ENCODE assay signal across 9 mouse cellular contexts in the genomic region with DNA sequence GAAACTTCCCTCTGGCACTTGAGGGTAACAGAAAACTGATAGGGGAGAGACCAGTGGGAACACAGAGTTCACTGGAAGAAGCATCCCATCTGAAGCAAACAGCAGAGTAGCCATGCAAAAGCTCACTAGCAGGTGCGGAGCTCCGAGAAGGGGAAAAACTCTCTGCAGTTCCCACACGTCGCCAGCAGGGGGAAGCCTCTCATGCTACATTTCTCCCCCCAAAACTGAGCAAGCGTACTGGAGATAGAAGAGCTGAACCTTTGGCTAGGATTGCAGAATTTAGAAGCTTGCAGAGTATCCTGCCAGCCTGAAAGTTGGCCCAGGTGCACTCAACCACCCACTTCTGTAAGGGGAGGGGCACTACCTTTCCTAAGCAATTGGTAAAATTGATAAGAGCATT. TPM values are rescaled to one million over a fixed set of nuclear protein-coding genes. Genes with fewer than 3 reads are reported as not detected.
DNase-seq lines count a peak whose midpoint lies in the region; ATAC-seq and TF ChIP-seq lines count a peak whose summit lies in the region.
"Had no signal": no experiment of that assay in that cellular context is flagged by ENCODE, and none has a peak within 500 bp of the region (broad histone marks: within the 10 kb centered on the region; RNA-seq: fewer than 3 reads in every experiment).

No protein-coding gene starts in this region.

- 15% methylated on average over 5 of the region's 5 CpGs for WGBS in midbrain, embryonic 11.5 days
- 14% methylated on average over 5 of the region's 5 CpGs for WGBS in midbrain, embryonic 15.5 days
- 22% methylated on average over 5 of the region's 5 CpGs for WGBS in neural tube, embryonic 15.5 days

- intact Hi-C loops in gastrocnemius, adult 2 months (cut with DNase I): loop anchor here (1.0 to 2.0 kb wide), 2 partner anchors 80 to 105 kb away; no protein-coding TSS in a partner anchor
- intact Hi-C loops in left cerebral cortex, postnatal 25 days (cut with DNase I): loop anchor here (1.0 to 5.0 kb wide), 3 partner anchors 81 to 187 kb away; a partner anchor contains a TSS

- peak; percentile 86 for TF ChIP-seq CTCF in gastrocnemius, adult 2 months (IDR thresholded peaks at IDR 0.05)

- H3K27me3 ChIP-seq in midbrain, embryonic 11.5 days (ENCODE audit: control insufficient read depth, insufficient read depth, low read length): peaks cover 23% of the 10 kb centered on the region
- peaks cover 19% of the 10 kb centered on the region for H3K27me3 ChIP-seq in midbrain, embryonic 15.5 days (replicated peaks)
- H3K27me3 ChIP-seq in neural tube, embryonic 15.5 days (replicated peaks): peaks cover 4% of the 10 kb centered on the region; the same call in 1 of the 2 replicates
- H3K27me3 ChIP-seq: stomach, embryonic 15.5 days had no signal

- H3K4me2 ChIP-seq in midbrain, embryonic 11.5 days: no peak overlapping the region
- H3K4me2 ChIP-seq in midbrain, embryonic 15.5 days: no peak overlapping the region
- H3K4me2 ChIP-seq in neural tube, embryonic 15.5 days: no peak overlapping the region
- H3K4me2 ChIP-seq: stomach, embryonic 15.5 days had no signal

- no peaks in the 10 kb centered on the region for H3K9me3 ChIP-seq in midbrain, embryonic 11.5 days (ENCODE audit: control insufficient read depth, low read length)
- H3K9me3 ChIP-seq in midbrain, embryonic 15.5 days: no peaks in the 10 kb centered on the region
- no peaks in the 10 kb centered on the region for H3K9me3 ChIP-seq in neural tube, embryonic 15.5 days (replicated peaks)
- H3K9me3 ChIP-seq: stomach, embryonic 15.5 days had no signal

- no peaks in the 10 kb centered on the region for H3K36me3 ChIP-seq in midbrain, embryonic 11.5 days (ENCODE audit: control insufficient read depth, insufficient read depth, low read length)
- H3K36me3 ChIP-seq in midbrain, embryonic 15.5 days (replicated peaks): no peaks in the 10 kb centered on the region
- H3K36me3 ChIP-seq in neural tube, embryonic 15.5 days: no peaks in the 10 kb centered on the region
- H3K36me3 ChIP-seq: stomach, embryonic 15.5 days had no signal

- no peak overlapping the region for H3K4me3 ChIP-seq in midbrain, embryonic 11.5 days (ENCODE audit: low read depth, low read length)
- no peak overlapping the region for H3K4me3 ChIP-seq in midbrain, embryonic 15.5 days
- H3K4me3 ChIP-seq in gastrocnemius, adult 2 months: no peak overlapping the region
- H3K4me3 ChIP-seq in neural tube, embryonic 15.5 days (replicated peaks): no peak overlapping the region
- H3K4me3 ChIP-seq: stomach, embryonic 15.5 days had no signal

- peak; percentile 96 for DNase-seq in midbrain, embryonic 11.5 days (ENCODE audit: low spot score, missing footprints)
- peak; percentile 81 for DNase-seq in cerebellum, adult 8-10 months
- DNase-seq in gastrocnemius, adult 2 months: peak; percentile 58
- peak; percentile 71 to 79 for DNase-seq in left cerebral cortex, postnatal 25 days (ENCODE audit: low spot score in 2 of 2)
- peak; percentile 74 for DNase-seq in thymus, postnatal 0 days (ENCODE audit: low spot score)

- no peak overlapping the region for H3K9ac ChIP-seq in midbrain, embryonic 11.5 days (ENCODE audit: low read length)
- no peak overlapping the region for H3K9ac ChIP-seq in midbrain, embryonic 15.5 days
- H3K9ac ChIP-seq in neural tube, embryonic 15.5 days (replicated peaks): no peak overlapping the region
- H3K9ac ChIP-seq: stomach, embryonic 15.5 days had no signal

- peaks cover 6% of the 10 kb centered on the region; the same call in 1 of the 2 replicates for H3K4me1 ChIP-seq in midbrain, embryonic 11.5 days (ENCODE audit: control insufficient read depth, insufficient read depth, low read length)
- H3K4me1 ChIP-seq in midbrain, embryonic 15.5 days: peaks cover 16% of the 10 kb centered on the region; the same call in 1 of the 2 replicates
- peaks cover 11% of the 10 kb centered on the region; the same call in 1 of the 2 replicates for H3K4me1 ChIP-seq in neural tube, embryonic 15.5 days
- H3K4me1 ChIP-seq: stomach, embryonic 15.5 days had no signal

- ATAC-seq in midbrain, embryonic 11.5 days (ENCODE audit: low FRiP score): no peak
- no peak for ATAC-seq in midbrain, embryonic 15.5 days (replicated peaks)
- peak; percentile 71 for ATAC-seq in inflammation-experienced regulatory T-cells, adult 6 months
- ATAC-seq in neural tube, embryonic 15.5 days (ENCODE audit: low FRiP score): peak; percentile 33; the same call in 1 of the 2 replicates

- no peak overlapping the region for H3K27ac ChIP-seq in midbrain, embryonic 11.5 days (ENCODE audit: low read depth, low read length)
- no peak overlapping the region for H3K27ac ChIP-seq in midbrain, embryonic 15.5 days
- H3K27ac ChIP-seq in gastrocnemius, adult 2 months: no peak overlapping the region
- no peak overlapping the region for H3K27ac ChIP-seq in neural tube, embryonic 15.5 days (replicated peaks)
- H3K27ac ChIP-seq: stomach, embryonic 15.5 days had no signal

RNA-seq across cellular contexts. Expression of a gene that starts 14.7 kb away (rescaled TPM):
- 2.7 and 2.9 TPM in 2 replicates for polyA plus RNA-seq in midbrain, embryonic 11.5 days (2014; fragmentation: Nextera tagmentation; extraction: Ambion mirVana)
- 3.5 and 4.3 TPM in 2 replicates for polyA plus RNA-seq in midbrain, embryonic 15.5 days (2015; fragmentation: Nextera tagmentation; extraction: Ambion mirVana)
- 1 to 10 TPM in 1 of 2 experiments, under 1 TPM in 1; 0.61 to 1.3 TPM for total RNA-seq in gastrocnemius, adult 2 months (2021)
- under 1 TPM in 2 of 3 experiments, not detected in 1; 0.17 to 0.70 TPM for polyA plus RNA-seq in inflammation-experienced regulatory T-cells, adult 6 months (2017; shearing (Covaris generic))
- total RNA-seq in left cerebral cortex, postnatal 25 days (2021): 10 to 100 TPM; 20.1 to 29.9 TPM
- polyA plus RNA-seq in neural tube, embryonic 15.5 days (2015; fragmentation: Nextera tagmentation; extraction: Ambion mirVana): 2.6 and 3.6 TPM in 2 replicates
- 1.4 and 1.5 TPM in 2 replicates for polyA plus RNA-seq in thymus, postnatal 0 days (2015; fragmentation: Nextera tagmentation; extraction: Ambion mirVana)

Comparison
In these comparisons a context has a peak if more than half of its experiments do, and no peak if none do; other contexts are left out.
1. ATAC-seq: peak in inflammation-experienced regulatory T-cells, adult 6 months (single experiment) and neural tube, embryonic 15.5 days (single experiment); none in midbrain, embryonic 11.5 days (single experiment) and midbrain, embryonic 15.5 days (single experiment).
2. Peak in every context shown above with its lines, with median percentiles within 50 percentile points of each other: DNase-seq.